Mouse (Mus musculus) limb, embryonic 14.5 days (tissue): ENCODE measurements around the gene Csnk2a2. TPM values are rescaled to one million over a fixed set of nuclear protein-coding genes. Genes with fewer than 3 reads are reported as not detected.

Source experiments
- ATAC-seq: fragments of 200-750 bp; cut with Nextera tagmentation; 2 replicates; pipeline ENCODE4 v1.8.0; 2017; ENCODE audit warnings: low read depth, moderate number of reproducible peaks, moderate TSS enrichment; ENCODE audit not compliant: low FRiP score
- DNase-seq: peaks from one replicate; pipeline ENCODE4 v3.0.0-alpha.2; 2015; ENCODE audit warnings: low spot score
- H3K27ac ChIP-seq: fragments of 300-500 bp; sonication (generic); replicated peaks from 2 replicates; pipeline ENCODE4 v1.5.1; 2014; ENCODE audit warnings: low read depth, mild to moderate bottlenecking, low read length, moderate library complexity, mixed read lengths
- H3K27me3 ChIP-seq: fragments of 300-500 bp; sonication (generic); 2 replicates; pipeline ENCODE4 v1.6.1; 2014; ENCODE audit warnings: low read length, mixed read lengths; ENCODE audit not compliant: control insufficient read depth, insufficient read depth
- H3K36me3 ChIP-seq: fragments of 300-500 bp; sonication (generic); 2 replicates; pipeline ENCODE4 v1.6.1; 2014; ENCODE audit warnings: mild to moderate bottlenecking, low read length, moderate library complexity, mixed read lengths; ENCODE audit not compliant: control insufficient read depth, insufficient read depth
- H3K4me1 ChIP-seq: fragments of 300-500 bp; sonication (generic); 2 replicates; pipeline ENCODE4 v1.6.1; 2014; ENCODE audit warnings: antibody characterized with exemption, low read length, mixed read lengths; ENCODE audit not compliant: control insufficient read depth, insufficient read depth
- H3K4me2 ChIP-seq: fragments of 300-500 bp; sonication (generic); replicated peaks from 2 replicates; pipeline ENCODE4 v1.6.1; 2014; ENCODE audit warnings: low read depth, mild to moderate bottlenecking, low read length, moderate library complexity; ENCODE audit not compliant: severe bottlenecking
- H3K4me3 ChIP-seq: fragments of 300-500 bp; sonication (generic); replicated peaks from 2 replicates; pipeline ENCODE4 v1.5.1; 2014; ENCODE audit warnings: low read length
- H3K9ac ChIP-seq: fragments of 300-500 bp; sonication (generic); 2 replicates; pipeline ENCODE4 v1.6.1; 2014; ENCODE audit warnings: mild to moderate bottlenecking, low read depth, low read length, moderate library complexity; ENCODE audit not compliant: severe bottlenecking
- H3K9me3 ChIP-seq: fragments of 300-500 bp; sonication (generic); 2 replicates; pipeline ENCODE4 v1.6.1; 2016; ENCODE audit warnings: low read length; ENCODE audit not compliant: control insufficient read depth
- POLR2A ChIP-seq: fragments of 200-500 bp; IDR thresholded peaks from 2 replicates; pipeline ENCODE4 v1.8.0; 2012; ENCODE audit warnings: inconsistent platforms, mild to moderate bottlenecking, moderate library complexity, borderline replicate concordance; ENCODE audit not compliant: insufficient read depth, insufficient read length; ENCODE audit errors: extremely low read depth
- WGBS: fragments of 180-500 bp; shearing (Covaris S2); extraction: QIAGEN DNeasy Blood & Tissue Kit; methylation state at CpG from one replicate; pipeline ENCODE4 v1.1.7; 2014; 5-methylcytosine and 5-hydroxymethylcytosine counted together
- polyA plus RNA-seq, 2 experiments: library from polyadenylated mRNA; depleted of rRNA in 1 of 2; stranded (reverse) in 1 of 2; unstranded in 1 of 2; fragments of >200 nt; fragmentation: Nextera tagmentation in 1 of 2; extraction: Ambion mirVana in 1 of 2; gene quantifications; 2 replicates each; pipeline versions ENCODE4 v1.2.1 to v1.2.3; 2012 to 2014

The Csnk2a2 gene
- 53.6 and 57.4 TPM in 2 replicates for polyA plus RNA-seq (2012; rRNA removed)
- polyA plus RNA-seq (2014; fragmentation: Nextera tagmentation; extraction: Ambion mirVana), result 22.5 and 22.6 TPM in 2 replicates

GRCm38 (mm10) chr8:95490006-95490405 is at the start of gene Csnk2a2:
Gene Csnk2a2, minus strand, starts transcription at chr8:95490039.
- no peak for TF ChIP-seq POLR2A
- H3K4me2 ChIP-seq, result peak within 1 kb of the TSS; percentile 65
- H3K4me3 ChIP-seq, result peak within 1 kb of the TSS; percentile 93
- no peaks in the 10 kb centered on the region for H3K27me3 ChIP-seq
- peaks cover 10% of the 10 kb centered on the region for H3K4me1 ChIP-seq
- H3K27ac ChIP-seq, result no peak within 1 kb of the TSS
- peaks cover 22% of the 10 kb centered on the region for H3K36me3 ChIP-seq
- peak within 1 kb of the TSS; percentile 95 for H3K9ac ChIP-seq
- 81% methylated on average over 5 of the region's 5 CpGs for WGBS
- no peaks in the 10 kb centered on the region for H3K9me3 ChIP-seq
- DNase-seq, result no peak
- ATAC-seq, result no peak

- 75% methylated on average over 5 of the region's 5 CpGs for WGBS
- no peaks in the 10 kb centered on the region for H3K4me1 ChIP-seq
- no peak overlapping the region for H3K4me3 ChIP-seq
- TF ChIP-seq POLR2A, result no peak
- H3K27ac ChIP-seq, result no peak overlapping the region
- H3K4me2 ChIP-seq, result no peak overlapping the region
- ATAC-seq (no peak), DNase-seq (no peak)
- H3K36me3 ChIP-seq, result no peaks in the 10 kb centered on the region
- H3K27me3 ChIP-seq, result no peaks in the 10 kb centered on the region
- no peak overlapping the region for H3K9ac ChIP-seq
- no peaks in the 10 kb centered on the region for H3K9me3 ChIP-seq
These were observed 49.6 kb upstream of the Csnk2a2 start for GRCm38 (mm10) chr8:95539487-95539886.

- Histone ChIP-seq H3K9me3 (no peaks in the 10 kb centered on the region), H3K36me3 (no peaks in the 10 kb centered on the region), H3K9ac (peak within 1 kb of the TSS; percentile 47), H3K4me2 (peak within 1 kb of the TSS; percentile 50), H3K4me1 (0 out of 2 replicates have a peak, but pooled peaks cover 3% of the 10 kb centered on the region), H3K4me3 (peak within 1 kb of the TSS; percentile 40), H3K27me3 (no peaks in the 10 kb centered on the region), H3K27ac (no peak within 1 kb of the TSS)
- ATAC-seq (peak; percentile 86), DNase-seq (peak; percentile 57)
- 9% methylated on average over 33 of the region's 33 CpGs for WGBS
- no peak for TF ChIP-seq POLR2A
These were observed 43.9 kb upstream of the Csnk2a2 start, which contains the start of gene Ccdc113 for GRCm38 (mm10) chr8:95533584-95534387. Gene Ccdc113, plus strand, starts transcription at chr8:95534085.

- whole genome bisulfite sequencing, result 63% methylated on average over 4 of the region's 4 CpGs
- TF ChIP-seq POLR2A, result no peak
- DNase-seq, result no peak
These were observed 42.4 kb upstream of the Csnk2a2 start for GRCm38 (mm10) chr8:95532206-95532605.

GRCm38 (mm10) chr8:95528750-95529310 is 39.0 kb upstream of the Csnk2a2 start:
- Histone ChIP-seq H3K9ac (no peak overlapping the region), H3K4me2 (no peak overlapping the region), H3K4me1 (0 out of 2 replicates have a peak, but pooled peaks cover 3% of the 10 kb centered on the region), H3K36me3 (no peaks in the 10 kb centered on the region), H3K9me3 (no peaks in the 10 kb centered on the region), H3K4me3 (no peak overlapping the region), H3K27ac (no peak overlapping the region), H3K27me3 (no peaks in the 10 kb centered on the region)
- ATAC-seq (no peak), DNase-seq (no peak)
- no peak for TF ChIP-seq POLR2A
- WGBS, result 66% methylated on average over 9 of the region's 9 CpGs

More at GRCm38 (mm10) chr8:95532206-95532605, 42.4 kb upstream of the Csnk2a2 start:
- no peaks in the 10 kb centered on the region for H3K9me3 ChIP-seq
- ATAC-seq, result no peak
- no peak overlapping the region for H3K27ac ChIP-seq
- H3K9ac ChIP-seq, result no peak overlapping the region
- H3K4me3 ChIP-seq, result no peak overlapping the region
- no peaks in the 10 kb centered on the region for H3K27me3 ChIP-seq
- H3K36me3 ChIP-seq, result no peaks in the 10 kb centered on the region
- 0 out of 2 replicates have a peak, but pooled peaks cover 3% of the 10 kb centered on the region for H3K4me1 ChIP-seq
- no peak overlapping the region for H3K4me2 ChIP-seq
